Comparison of ENCODE assay signal across 8 mouse cellular contexts in the genomic region with DNA sequence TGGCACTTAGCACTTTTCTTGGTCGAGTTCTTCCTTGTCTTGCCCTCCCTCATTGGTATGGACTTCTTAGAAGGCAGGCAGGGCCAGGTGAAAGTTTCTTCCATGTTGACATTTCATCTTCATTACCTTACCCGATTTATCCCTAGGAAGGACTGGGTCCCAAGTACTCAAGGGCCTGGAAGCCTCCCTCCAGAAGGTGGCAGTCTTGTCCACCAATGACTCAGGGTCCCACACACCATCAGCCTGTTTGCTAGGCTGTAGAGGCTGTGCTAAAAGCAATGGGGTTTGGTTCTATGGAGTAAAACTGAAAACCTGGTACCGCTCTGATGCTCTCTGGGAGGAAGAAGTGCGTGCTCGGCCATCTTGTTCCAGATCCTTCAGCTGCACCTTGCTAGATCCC. TPM values are rescaled to one million over a fixed set of nuclear protein-coding genes. Genes with fewer than 3 reads are reported as not detected.
DNase-seq lines count a peak whose midpoint lies in the region; ATAC-seq and TF ChIP-seq lines count a peak whose summit lies in the region.

No protein-coding gene starts in this region.

- no peak overlapping the region for H3K4me2 ChIP-seq in heart, embryonic 16.5 days (ENCODE audit: low read depth, low read length)
- no peak overlapping the region for H3K4me2 ChIP-seq in lung, postnatal 0 days (replicated peaks; ENCODE audit: low read depth, low read length)

- TF ChIP-seq CTCF in lung, postnatal 0 days (IDR thresholded peaks at IDR 0.05) = peak; percentile 89

- H3K36me3 ChIP-seq in heart, embryonic 16.5 days (ENCODE audit: control insufficient read depth, insufficient read depth) = no peaks in the 10 kb centered on the region
- H3K36me3 ChIP-seq in lung, postnatal 0 days (ENCODE audit: insufficient read depth, low read length) = no peaks in the 10 kb centered on the region

- ATAC-seq in heart, embryonic 16.5 days (replicated peaks; ENCODE audit: extremely low read depth, insufficient read depth, low FRiP score) = 0 out of 2 replicates have a peak, but pooled peaks have one; percentile 23
- peak; percentile 77 for ATAC-seq in lung, postnatal 0 days

- no peak overlapping the region for H3K4me3 ChIP-seq in heart, embryonic 16.5 days (ENCODE audit: low read length)
- H3K4me3 ChIP-seq in lung, postnatal 0 days (ENCODE audit: low read depth, low read length) = no peak overlapping the region

- H3K9me3 ChIP-seq in heart, embryonic 16.5 days (replicated peaks; ENCODE audit: control insufficient read depth, low read length) = no peaks in the 10 kb centered on the region
- H3K9me3 ChIP-seq in lung, postnatal 0 days (ENCODE audit: low read length) = no peaks in the 10 kb centered on the region

- no peak overlapping the region for H3K9ac ChIP-seq in heart, embryonic 16.5 days (ENCODE audit: low read length)
- no peak overlapping the region for H3K9ac ChIP-seq in lung, postnatal 0 days (replicated peaks; ENCODE audit: low read depth)

- H3K27ac ChIP-seq in heart, embryonic 16.5 days (ENCODE audit: low read length) = no peak overlapping the region
- no peak overlapping the region for H3K27ac ChIP-seq in lung, postnatal 0 days (ENCODE audit: low read length)

- WGBS in heart, embryonic 16.5 days = 73% methylated on average over 5 of the region's 5 CpGs
- 68% methylated on average over 5 of the region's 5 CpGs for WGBS in lung, postnatal 0 days

- no peaks in the 10 kb centered on the region for H3K4me1 ChIP-seq in heart, embryonic 16.5 days (ENCODE audit: control insufficient read depth, insufficient read depth, low read length)
- H3K4me1 ChIP-seq in lung, postnatal 0 days (ENCODE audit: insufficient read depth, low read depth, low read length) = no peaks in the 10 kb centered on the region

- no peaks in the 10 kb centered on the region for H3K27me3 ChIP-seq in heart, embryonic 16.5 days (ENCODE audit: control insufficient read depth, insufficient read depth, low read length)
- H3K27me3 ChIP-seq in lung, postnatal 0 days (replicated peaks; ENCODE audit: insufficient read depth, low read length) = no peaks in the 10 kb centered on the region

- TF ChIP-seq EP300 in lung, postnatal 0 days (IDR thresholded peaks at IDR 0.05) = no peak

- peak; percentile 32 for DNase-seq in embryo, embryonic 10 days (ENCODE audit: low spot score)
- no peak for DNase-seq in embryo, embryonic 9.5 days (ENCODE audit: extremely low spot score)
- DNase-seq in ovary, postnatal 14 days (ENCODE audit: low spot score) = peak; percentile 39
- no peak for DNase-seq in ovary, postnatal 10 days (ENCODE audit: low spot score)
- peak; percentile 35 for DNase-seq in adrenal gland, postnatal 25 days
- DNase-seq in lung, postnatal 0 days (ENCODE audit: low spot score) = peak; percentile 61
- peak; percentile 58 for DNase-seq in thymus, postnatal 4 days

RNA-seq across cellular contexts. Expression of gene Thegl, which starts 13.9 kb away (rescaled TPM):
- total RNA-seq in adrenal gland, postnatal 25 days (2021) = not detected in 2 replicates
- polyA plus RNA-seq in heart, embryonic 16.5 days (2015; fragmentation: Nextera tagmentation; extraction: Ambion mirVana) = 0.14 TPM in 1 of 2 replicates, not detected in the other
- 0.80 and 1.2 TPM in 2 replicates for polyA plus RNA-seq in lung, postnatal 0 days (2015; fragmentation: Nextera tagmentation; extraction: Ambion mirVana)

RNA-seq across cellular contexts. Expression of gene Arl9, which starts 25.9 kb away (rescaled TPM):
- total RNA-seq in adrenal gland, postnatal 25 days (2021) = 0.67 TPM in 1 of 2 replicates, not detected in the other
- polyA plus RNA-seq in heart, embryonic 16.5 days (2015; fragmentation: Nextera tagmentation; extraction: Ambion mirVana) = 0.31 TPM in 1 of 2 replicates, not detected in the other
- not detected in 2 replicates for polyA plus RNA-seq in lung, postnatal 0 days (2015; fragmentation: Nextera tagmentation; extraction: Ambion mirVana)

RNA-seq across cellular contexts. Expression of gene Srp72, which starts 55.3 kb away (rescaled TPM):
- 120 and 150 TPM in 2 replicates for total RNA-seq in adrenal gland, postnatal 25 days (2021)
- 51.9 and 53.8 TPM in 2 replicates for polyA plus RNA-seq in heart, embryonic 16.5 days (2015; fragmentation: Nextera tagmentation; extraction: Ambion mirVana)
- 49.5 and 53.4 TPM in 2 replicates for polyA plus RNA-seq in lung, postnatal 0 days (2015; fragmentation: Nextera tagmentation; extraction: Ambion mirVana)

Comparison
In these comparisons a context has a peak if more than half of its experiments do, and no peak if none do; other contexts are left out.
1. DNase-seq: peak in embryo, embryonic 10 days (single experiment), ovary, postnatal 14 days (single experiment), adrenal gland, postnatal 25 days (single experiment), lung, postnatal 0 days (single experiment) and thymus, postnatal 4 days (single experiment); none in embryo, embryonic 9.5 days (single experiment) and ovary, postnatal 10 days (single experiment).